Mouse (Mus musculus) myocyte (in vitro differentiated cells): ENCODE measurements at regions not wholly inside any gene's neighbourhood (a gene's known extent, or its start where the extent isn't known, plus 50 kb on each side); places are given as distances from the start of the nearest gene placed in this dataset.

Source experiments
- CEBPB ChIP-seq: IDR thresholded peaks from 2 replicates; pipeline ENCODE4 v1.6.1; 2011; ENCODE audit warnings: mild to moderate bottlenecking, moderate library complexity; ENCODE audit not compliant: poor library complexity, insufficient read depth, severe bottlenecking
- MAX ChIP-seq: IDR thresholded peaks from one replicate; pipeline ENCODE4 v1.6.1; 2011; ENCODE audit warnings: low read depth, mild to moderate bottlenecking, control low read depth
- POLR2A ChIP-seq: IDR thresholded peaks from one replicate; pipeline ENCODE4 v1.6.1; 2011; ENCODE audit warnings: low read depth, mild to moderate bottlenecking, control low read depth, moderate library complexity; ENCODE audit not compliant: insufficient read length
- USF1 ChIP-seq: IDR thresholded peaks from one replicate; pipeline ENCODE4 v1.6.1; 2011; ENCODE audit warnings: low read depth, mild to moderate bottlenecking, control low read depth, moderate library complexity

DNA sequence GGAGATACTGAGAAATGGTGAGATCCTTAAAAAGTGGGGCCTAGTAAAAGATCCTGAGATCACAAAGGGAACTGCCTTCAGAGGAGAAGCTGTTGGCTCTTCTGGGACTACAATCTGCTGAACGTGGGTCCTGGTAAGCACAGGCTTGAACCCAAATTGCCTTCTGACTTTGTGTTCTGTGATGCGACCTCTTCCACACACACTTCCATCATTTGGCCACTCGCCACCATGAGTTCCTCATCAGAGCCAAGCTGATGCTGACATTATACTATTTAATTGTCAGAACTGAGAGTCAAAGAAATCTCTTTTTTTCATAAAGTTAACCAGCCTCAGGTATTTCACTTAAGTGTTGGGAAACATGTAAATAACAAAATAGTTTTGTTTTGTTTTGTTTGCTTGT is 635.1 kb downstream of the Slc4a3 start:
- TF ChIP-seq POLR2A = no peak
- no peak for TF ChIP-seq USF1
- no peak for TF ChIP-seq MAX
- TF ChIP-seq CEBPB = no peak
